Mouse (Mus musculus) spleen, embryonic (tissue): Measurements from ENCODE around the gene Jmjd8.

Experiments
- CTCF ChIA-PET: fragments of 350-600 bp; sonication (Branson Sonifier 250); formaldehyde crosslinking; loops from one replicate; lab custom pipeline; 2022; lab: Charles Lee

The Jmjd8 gene

DNA sequence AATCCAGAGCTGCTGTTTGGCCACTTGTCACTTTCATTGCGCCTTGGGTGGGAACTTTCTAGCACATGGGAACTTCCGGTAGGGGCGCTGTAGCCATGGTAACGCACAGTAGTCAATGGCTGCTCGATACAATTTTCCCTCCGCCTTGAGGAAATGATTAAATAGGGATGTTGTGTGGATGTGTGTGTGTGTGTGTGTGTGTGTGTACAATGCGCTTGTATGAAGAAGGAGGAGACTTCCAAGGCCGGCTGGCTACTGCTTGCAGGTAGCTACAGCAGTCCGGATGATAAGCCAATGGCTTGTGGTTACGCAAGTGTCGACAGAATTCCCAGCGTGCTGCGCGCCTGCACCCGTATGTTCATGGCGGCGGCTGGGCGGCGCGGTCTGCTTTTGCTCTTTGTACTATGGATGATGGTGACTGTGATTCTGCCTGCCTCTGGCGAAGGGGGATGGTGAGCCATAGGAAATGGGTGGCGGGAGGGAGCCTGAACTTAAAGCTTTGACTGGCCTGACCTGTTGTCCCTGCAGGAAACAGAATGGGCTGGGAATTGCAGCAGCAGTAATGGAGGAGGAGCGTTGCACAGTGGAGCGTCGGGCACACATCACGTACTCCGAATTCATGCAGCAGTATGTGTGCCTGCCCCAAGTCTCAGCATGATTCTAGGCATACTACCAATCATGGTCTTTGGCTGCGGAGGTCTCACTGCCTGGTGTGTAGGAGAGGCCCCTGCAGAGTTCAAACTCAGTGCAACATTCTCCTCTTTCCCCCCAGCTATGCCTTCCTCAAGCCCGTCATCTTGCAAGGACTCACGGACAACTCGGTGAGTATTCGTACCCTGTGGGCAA is at the start of gene Jmjd8:
Gene Jmjd8 (plus strand): TSS at position 156 of the 846 bp plus-strand sequence.
- CTCF ChIA-PET: interaction anchor here (0.7 kb wide), 1 partner anchor 21 kb away, joined by 3 read pairs; no protein-coding TSS in a partner anchor

DNA sequence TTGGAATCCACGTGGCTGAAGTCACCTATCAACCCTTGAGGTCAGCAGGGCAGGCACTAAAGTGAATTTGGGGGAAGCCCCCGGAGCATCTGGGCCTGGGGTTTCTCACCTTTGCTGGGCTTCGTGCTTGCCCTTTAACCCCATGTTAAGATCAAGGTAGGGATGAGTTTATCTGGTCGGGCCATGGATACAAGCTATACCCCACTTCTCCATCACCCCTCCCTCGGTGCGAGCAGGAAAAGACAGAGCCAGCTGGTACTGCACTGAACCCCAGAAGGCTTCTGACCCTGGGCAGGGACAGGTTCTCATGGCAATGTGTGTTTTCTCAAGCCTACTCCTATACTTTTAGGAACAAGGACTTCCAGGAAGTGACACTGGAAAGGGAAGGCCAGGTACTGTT is 47.3 kb upstream of the Jmjd8 start:
- CTCF ChIA-PET: no interaction called here

DNA sequence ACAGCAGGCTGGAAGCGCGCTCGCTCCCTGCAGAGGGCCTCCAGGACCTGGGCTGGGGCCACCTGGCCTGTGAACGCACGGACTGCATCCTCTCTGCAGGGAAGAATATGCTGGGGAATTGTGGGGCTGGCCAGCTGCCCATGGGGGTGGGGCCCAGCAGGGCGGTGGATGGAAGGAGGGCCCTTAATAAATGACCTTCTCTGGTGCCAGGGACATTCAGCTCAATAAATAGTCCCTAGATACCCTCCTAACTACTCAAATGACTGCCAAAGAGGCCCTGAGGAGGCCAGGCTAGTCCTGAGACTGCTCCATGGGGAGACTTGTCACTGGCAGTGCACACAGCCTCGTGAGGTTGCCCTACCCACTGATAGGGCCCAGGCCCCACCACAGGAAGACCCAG is 45.6 kb upstream of the Jmjd8 start:
- CTCF ChIA-PET: no interaction called here

DNA sequence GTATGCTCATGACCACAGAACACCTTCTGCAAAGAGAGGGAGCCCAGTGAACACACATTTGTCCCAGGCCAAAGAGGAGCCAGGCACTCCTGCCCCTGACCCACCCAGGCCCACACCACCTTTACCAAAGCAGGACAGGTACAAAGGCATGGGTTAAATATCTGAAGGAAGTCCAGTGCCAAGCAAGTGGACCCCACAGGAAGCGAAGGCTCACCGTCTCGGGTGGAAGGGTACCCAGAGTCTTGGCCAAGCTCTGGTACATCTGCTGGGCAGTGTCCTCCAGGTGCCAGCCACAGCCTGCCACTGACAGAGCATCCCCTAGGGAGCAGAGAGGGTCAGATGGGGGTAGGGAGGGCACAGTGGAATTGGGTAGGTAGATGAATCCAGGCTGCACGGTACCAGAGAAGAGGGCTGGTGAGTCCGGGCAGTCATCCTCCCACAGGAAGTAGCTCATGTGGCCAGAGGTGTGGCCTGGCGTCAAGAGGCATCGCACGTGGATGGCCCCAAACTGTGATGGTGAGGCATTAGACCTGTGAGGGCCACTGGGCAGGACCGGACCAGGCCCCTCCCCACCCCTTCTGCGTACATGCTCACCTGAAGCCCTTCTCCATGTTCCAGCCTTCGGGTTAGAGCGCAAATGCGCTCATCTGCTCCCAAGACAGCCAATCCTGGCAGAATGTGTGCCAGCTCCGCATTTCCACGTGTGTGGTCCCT is 44.6 kb upstream of the Jmjd8 start:
- CTCF ChIA-PET: no interaction called here

DNA sequence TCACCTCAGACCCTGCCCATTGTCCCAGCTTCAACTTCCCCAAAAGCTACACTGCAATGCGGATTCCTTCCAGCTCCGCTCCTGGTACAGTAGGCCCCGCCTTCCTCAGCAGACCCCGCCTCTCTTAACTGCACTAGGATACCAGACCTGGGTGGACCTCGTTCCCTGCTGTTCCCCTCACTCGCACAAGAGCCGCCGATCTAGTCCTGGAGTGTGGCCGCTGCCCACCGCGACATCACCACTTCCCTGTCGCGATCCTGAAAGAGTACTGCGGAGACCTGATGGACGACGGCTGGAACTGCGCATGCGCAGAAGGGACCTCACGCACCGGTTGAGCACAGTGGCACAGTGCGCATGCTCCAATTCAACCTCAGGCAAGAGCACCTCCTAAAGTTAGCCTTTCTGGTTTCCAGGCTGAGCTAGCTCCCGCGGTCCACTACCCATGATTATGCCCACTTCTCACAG is 43.4 kb upstream of the Jmjd8 start, which contains the start of gene Haghl:
Gene Haghl (minus strand): TSS at position 393 of the 465 bp plus-strand sequence.
- CTCF ChIA-PET: no interaction called here

DNA sequence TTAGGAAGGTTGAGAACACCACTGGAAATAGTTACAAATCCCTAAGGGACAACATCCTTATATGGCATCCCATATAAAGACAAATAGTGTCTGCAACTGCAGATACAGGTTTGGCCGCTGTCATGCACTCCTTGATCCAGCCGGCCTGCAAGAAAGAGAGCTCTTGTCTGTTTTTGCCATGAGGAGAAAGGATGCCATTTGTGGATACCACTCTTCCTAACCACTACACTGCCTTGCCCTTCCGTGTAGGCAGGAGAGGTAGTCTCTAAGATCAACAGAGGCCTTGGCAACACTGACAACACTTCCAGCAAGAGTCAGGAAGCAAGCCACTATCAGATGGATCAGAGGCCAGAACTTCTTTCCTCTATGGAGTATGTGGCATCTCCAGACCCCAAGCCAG is 42.4 kb upstream of the Jmjd8 start, which contains the start of gene Ccdc78:
Gene Ccdc78 (plus strand): TSS at position 301 of the 400 bp plus-strand sequence.
- CTCF ChIA-PET: no interaction called here

DNA sequence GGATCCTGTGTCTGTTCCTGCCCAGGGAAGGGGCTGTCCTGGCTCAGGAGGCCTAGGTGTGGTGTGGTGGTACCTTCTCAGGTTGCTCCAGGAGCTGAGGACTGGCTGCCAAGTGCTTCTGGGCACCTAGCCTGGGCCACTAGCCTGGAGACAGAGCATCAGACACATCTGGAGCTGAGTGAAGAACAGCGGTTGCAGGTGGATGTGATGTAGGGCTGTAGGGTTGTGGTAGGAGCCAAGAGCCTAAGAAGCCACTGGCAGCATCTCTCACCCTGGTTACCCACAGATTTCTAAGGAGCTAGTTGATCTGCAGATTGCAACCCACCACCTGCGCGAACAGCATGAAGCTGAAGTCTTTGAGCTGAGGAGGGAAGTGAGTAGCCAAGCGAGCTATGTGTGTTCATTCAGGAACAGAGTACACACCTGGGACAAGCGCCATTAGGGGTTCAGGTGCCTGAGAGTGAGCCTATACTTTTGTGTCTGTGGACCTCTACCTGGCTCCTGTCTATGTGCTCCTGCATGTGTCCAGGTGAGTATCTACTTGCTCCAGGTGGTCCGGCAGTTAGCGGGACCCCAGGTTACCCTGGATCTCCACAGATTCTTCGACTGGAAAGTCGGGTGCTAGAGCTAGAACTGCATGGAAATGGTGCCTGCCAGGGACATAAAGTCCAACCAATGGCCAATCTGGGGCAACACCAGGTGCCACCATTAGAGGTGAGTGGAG is 41.7 kb upstream of the Jmjd8 start:
- CTCF ChIA-PET: no interaction called here

DNA sequence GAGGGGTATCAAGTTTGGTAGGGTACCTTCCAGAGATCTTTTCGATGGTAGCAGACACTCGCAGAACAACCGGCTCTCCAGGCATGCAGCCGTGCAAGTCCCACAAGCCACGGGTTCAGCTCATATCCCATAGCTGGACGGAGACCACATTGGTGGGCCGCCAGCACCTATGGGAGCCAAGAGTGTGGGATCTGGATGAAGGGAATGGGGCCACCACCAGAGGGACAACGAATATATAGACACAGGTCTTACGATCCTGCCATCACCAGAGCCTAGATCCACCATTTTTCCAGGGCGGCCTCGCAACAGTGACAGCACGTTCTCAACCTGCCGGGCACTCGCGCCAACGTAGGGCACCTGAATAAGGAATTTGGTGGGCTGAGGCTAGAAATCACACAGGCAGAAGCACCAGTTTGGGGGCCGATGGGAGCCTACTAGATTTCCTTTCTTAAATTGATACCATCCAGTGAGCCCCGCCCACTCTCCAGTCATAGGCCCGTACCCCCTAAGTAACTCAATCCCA is 37.3 kb upstream of the Jmjd8 start:
- CTCF ChIA-PET: interaction anchor here (0.5 kb wide), 1 partner anchor 1149 kb away, joined by 3 read pairs; no protein-coding TSS in a partner anchor

DNA sequence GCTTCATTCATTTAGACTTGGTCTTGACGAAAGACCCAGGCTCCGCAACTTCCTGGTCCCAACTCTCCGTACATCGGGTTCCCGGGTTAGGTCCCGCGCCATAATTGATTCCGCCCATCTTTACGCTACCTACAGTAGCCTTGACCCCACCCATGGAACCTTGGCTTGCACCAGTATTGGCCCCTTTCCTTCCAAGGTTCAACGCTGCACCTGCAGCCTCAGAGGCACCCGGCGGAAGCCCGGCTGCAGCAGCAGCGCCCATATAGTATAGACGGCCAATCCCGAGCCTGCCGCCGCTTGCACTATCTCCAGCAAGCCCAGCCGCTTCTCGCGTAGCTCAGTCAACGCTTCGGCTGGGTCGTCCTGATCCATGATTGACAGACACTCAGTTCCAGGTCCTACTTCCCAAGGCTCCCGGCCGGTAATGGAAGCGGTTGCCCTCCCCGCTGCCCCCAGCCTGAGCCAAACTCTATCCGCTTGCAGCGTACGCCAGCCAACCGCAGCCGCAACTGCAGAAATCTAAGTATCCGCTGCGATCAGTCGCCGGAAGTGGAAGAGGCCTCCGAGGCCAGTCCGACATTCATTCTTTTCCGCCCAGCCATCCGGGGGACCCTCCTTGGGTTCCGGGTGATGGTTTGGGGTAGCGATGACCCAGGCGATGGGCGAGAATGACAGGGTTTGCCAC is 36.7 kb upstream of the Jmjd8 start:
- CTCF ChIA-PET: interaction anchor here (1.3 kb wide), 1 partner anchor 19 kb away, joined by 15 read pairs; the partner anchor contains the start of gene Narfl

DNA sequence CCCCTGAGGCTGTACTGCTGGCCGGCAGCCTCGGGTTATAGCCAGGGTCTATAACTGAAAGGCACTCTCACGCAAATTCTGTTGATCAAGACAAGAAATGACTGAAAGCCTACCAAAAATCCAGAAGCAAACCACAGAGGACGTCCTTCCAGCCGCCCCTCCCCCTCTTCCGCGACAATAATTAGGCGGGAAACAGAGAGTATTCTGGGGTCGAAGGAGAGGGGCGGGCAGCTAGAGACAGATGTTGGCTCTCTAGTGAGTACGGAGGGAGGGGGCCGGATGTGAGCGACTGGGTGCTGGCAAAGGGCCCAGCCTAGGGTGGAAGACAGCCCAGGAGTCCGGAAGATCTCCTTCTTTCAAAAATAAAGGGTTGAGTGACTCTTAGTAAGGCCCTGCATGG is 36.1 kb upstream of the Jmjd8 start, which contains the start of gene Fam173a:
Gene Fam173a (minus strand): TSS at position 287 of the 400 bp plus-strand sequence.
- CTCF ChIA-PET: interaction anchor here (1.3 kb wide), 1 partner anchor 19 kb away, joined by 15 read pairs; the partner anchor contains the start of gene Narfl

DNA sequence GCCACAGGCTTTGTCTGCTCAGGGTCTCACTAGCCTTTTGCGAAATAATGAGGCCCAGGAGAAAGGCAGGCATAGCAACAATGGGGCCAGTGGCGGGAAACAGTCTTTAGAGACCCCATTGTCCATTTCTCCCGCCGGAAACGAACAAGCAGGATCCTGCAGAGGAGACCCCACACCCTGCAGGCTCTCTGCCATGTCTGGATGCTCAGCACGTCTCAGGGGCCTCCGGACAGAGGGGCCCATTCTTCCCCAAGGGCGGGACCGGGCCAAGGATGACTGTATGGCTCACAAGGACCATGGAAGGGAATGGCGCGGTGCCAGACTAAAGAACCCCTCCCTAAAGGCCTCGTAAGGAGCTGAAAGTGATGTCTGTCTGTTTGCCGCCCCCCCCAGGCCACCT is 34.5 kb upstream of the Jmjd8 start:
- CTCF ChIA-PET: interaction anchor here (0.6 to 0.7 kb wide), 2 partner anchors 73 to 1068 kb away, joined by 3 to 6 read pairs; no protein-coding TSS in a partner anchor

DNA sequence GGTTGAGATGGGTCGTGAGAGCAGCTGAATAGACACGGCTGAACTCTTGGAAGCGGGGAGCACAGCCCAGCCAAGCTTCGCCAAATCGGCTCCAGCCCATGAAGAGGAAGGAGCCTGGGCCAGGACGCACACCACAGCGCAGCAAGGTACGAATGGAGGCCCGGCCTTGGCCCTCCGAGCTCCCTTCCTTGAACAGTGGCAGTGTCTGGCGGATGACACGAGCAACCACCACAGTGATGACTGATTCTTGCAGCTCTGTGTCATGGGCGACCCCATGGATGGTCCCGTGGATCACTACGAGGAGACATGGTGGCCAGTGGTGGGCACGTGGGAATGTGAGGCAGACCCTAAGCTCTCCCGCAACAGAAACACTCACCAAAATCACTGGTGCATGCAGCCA is 33.7 kb upstream of the Jmjd8 start:
- CTCF ChIA-PET: interaction anchor here (0.6 kb wide), 1 partner anchor 1068 kb away, joined by 6 read pairs; no protein-coding TSS in a partner anchor

DNA sequence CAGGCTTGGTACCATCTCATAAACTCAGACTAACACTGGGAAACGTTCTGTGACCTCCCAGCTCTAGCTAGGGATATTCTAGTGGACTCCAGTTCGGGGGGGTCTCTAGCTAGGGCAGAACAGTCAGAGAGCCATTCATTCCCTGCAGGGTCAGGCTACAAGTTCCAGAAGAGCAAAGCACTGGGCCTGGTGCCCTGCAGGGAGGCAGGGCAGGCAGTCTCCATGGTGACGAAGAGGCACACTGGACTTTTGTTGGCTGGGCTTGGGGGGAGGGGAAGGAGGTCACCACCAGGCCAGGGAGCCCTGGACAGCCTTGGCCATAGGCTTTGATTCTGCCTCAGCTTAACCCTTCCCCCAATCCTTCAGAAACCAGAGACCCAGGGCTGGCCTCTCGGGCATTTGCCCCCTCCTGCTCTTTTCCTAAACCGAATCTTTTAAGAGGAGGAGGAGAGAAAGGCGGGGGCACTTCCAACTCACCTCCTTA is 33.0 kb upstream of the Jmjd8 start, which contains the start of gene AC134908.4:
Gene AC134908.4 (minus strand): TSS at position 51 of the 484 bp plus-strand sequence.
- CTCF ChIA-PET: no interaction called here

DNA sequence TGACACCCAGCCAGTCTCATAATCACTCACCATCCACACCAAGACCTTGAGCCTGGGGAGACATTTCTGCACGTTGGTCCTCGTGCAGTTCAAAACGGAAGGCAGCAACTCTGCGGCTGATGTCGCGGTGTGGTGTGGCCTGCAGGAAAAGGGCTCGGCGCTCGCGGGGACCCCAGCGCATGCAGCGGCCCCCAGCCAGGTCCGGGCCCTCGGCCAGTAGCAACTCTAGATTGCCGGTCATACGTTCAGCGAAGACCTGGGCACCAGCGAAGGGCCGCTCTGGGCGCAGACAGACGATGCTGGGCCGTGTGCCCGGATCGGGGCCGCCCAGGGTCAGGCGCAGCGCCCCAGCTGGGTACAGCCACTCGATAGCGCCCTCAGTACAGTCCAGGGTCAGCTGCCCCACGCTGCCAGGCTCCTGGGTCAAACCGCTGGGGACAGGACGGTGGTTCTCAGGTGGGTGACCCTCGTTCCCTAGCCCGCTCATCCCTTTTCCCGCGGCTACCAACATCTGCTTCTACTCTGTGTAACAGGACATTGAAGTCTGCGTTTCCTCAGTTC is 32.4 kb upstream of the Jmjd8 start:
- CTCF ChIA-PET: no interaction called here

DNA sequence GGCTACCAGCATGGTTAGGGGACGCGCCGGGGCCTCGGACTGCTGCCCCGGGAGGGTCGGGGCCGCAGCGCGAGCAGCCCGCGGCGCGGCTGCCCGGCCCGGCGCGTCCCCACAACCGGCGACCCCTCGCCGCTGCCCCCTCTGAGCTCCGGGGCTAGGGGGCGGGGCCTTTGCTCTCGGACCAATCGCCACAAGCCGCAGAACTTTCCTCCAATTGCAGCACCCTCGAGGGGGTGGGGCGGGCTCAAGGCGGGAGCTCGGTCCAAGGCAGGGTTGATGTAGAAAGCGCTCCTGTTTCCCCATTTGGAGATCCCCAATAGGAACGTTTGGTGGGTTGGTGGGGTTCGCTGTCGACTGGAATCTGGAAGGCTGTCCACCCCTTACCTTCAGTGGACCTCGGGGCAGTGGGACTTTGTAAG is 31.7 kb upstream of the Jmjd8 start, which contains the start of gene Metrn:
Gene Metrn (minus strand): TSS at position 186 of the 419 bp plus-strand sequence.
- CTCF ChIA-PET: no interaction called here

DNA sequence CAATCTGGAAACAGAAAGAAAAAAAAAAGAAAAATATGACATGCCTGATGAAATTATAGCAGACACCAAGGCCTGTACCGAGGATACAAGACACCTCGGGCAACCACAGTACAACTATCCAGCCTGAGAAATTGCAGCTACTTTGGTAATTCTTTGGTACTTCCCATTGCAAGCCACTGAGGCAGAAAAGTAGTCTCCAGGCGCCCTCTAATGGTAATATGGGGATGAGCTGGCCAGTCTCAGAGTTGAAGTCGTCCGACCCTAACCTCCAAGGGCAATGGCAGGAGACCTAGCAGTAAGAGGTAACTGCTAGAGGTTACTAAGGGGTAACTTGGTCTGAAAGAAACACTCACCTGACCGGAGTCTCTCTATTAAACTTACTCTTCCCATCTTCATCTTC is 27.6 kb upstream of the Jmjd8 start:
- CTCF ChIA-PET: no interaction called here

DNA sequence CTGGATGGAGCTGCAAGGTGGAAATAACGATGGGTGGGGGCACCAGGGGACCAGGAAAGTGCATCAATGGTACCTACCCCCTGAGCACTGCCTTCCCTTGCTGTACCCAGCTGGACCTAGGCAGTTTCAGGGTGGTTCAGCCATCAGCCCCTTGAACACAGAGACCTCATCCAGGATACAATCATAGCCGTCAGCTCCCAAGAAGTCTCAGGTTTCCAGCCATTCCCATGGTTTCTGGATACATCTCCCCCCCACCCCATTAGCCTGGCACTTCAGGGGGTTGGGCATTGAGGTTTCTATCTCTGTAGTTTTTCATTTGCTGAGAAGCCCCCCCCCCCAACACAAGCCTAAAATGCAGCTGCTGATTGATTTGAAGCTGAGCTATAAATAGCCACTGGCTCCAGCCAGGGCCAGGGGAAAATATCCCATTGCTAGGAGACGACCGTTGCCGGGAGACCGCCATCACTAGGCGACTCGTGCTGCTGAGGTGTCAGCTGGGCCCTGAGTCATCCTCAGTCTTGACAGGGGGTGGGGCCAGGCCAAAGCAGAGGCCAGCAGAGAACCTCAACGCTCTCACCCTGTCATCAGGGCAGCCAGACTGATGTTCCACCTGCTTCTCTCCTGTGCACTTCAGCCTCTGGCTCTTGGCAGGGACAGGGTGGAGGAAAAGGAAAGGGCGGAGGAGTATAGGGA is 25.7 kb upstream of the Jmjd8 start:
- CTCF ChIA-PET: interaction anchor here (0.6 to 1.0 kb wide), 2 partner anchors 20 to 24 kb away, joined by 4 to 17 read pairs; partner anchors contain the start of gene Wdr24

DNA sequence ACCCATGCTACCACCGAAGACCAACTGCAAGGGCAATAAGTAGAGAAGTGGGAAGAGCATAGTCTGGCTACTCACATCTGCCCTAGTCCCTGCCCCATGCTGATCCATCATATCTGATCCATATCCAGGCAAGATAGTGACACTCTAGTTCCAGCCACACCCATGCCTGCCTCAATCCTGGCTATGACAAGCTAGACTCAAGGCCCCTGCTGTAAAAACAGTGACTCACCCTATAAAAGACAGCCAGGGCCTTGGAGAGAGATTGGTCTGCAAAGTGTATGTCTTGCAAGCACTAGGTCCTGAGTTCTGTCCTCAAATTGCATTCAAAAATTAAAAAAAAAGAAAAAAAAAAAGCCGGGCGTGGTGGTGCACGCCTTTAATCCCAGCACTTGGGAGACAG is 22.2 kb upstream of the Jmjd8 start:
- CTCF ChIA-PET: no interaction called here

DNA sequence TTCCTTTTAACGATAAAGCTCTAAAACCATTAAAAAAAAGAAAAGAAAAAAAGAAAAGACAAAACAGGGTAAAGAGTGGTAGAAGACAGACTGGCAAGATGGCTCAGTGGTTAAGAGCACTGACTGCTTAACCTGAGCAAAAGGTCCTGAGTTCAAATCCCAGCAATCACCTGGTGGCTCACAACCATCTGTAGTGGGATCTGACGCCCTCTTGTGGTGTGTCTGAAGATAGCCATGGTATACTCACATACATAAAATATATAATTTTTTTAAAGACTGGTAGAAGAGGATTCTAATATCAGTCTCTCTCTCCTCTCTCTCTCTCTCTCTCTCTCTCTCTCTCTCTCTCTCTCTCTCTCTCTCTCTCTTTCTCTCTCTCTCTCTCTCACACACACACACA is 21.2 kb upstream of the Jmjd8 start:
- CTCF ChIA-PET: interaction anchor here (0.6 to 0.9 kb wide), 2 partner anchors 15 to 21 kb away, joined by 3 to 4 read pairs; no protein-coding TSS in a partner anchor
